Mouse (Mus musculus): ENCODE measurements around the gene Dlgap1.
A peak's percentile ranks its signal among the peaks of the same experiment; 100 is the strongest.

The Dlgap1 gene

DNA sequence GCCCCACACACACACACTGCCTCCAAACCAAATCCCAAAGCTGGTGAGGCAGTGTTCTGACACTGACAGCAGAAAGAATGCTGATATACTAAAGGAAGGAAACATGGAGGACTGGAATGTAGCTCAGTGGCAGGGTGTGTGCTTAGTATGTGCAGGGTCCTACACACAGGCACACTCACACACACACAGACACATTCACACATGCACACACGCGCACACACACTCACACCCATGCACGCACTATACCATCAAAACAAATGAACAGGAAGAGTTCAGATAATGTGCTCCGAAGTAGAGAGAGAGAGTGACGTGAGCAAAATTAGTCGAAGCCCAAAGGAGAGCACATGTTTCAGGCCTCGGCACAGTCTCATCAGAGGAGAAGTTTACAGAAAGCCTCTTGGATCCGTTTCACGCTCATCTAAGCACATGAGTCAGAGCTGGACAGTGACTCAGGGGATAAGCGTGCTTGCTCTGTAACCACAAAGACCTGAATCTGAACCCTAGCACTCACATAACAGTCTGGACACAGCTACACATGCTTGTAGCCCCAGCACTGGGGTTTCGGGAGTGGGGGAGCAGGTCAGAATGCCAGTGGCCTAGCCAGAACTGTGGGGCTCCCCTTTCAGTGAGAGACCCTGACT is 750.9 kb downstream of the Dlgap1 start:
- DNase-seq (ENCODE audit: low read depth in 2 of 2, low spot score in 2 of 2) = no peak

GRCm38 (mm10) chr17:70720766-70721165 is 751.9 kb downstream of the Dlgap1 start:
- DNase-seq (ENCODE audit: low read depth in 2 of 2, low spot score in 2 of 2) = no peak

- DNase-seq (ENCODE audit: low read depth in 2 of 2, low spot score in 2 of 2) = no peak
Measured at GRCm38 (mm10) chr17:70722146-70722545, 753.3 kb downstream of the Dlgap1 start.

DNA sequence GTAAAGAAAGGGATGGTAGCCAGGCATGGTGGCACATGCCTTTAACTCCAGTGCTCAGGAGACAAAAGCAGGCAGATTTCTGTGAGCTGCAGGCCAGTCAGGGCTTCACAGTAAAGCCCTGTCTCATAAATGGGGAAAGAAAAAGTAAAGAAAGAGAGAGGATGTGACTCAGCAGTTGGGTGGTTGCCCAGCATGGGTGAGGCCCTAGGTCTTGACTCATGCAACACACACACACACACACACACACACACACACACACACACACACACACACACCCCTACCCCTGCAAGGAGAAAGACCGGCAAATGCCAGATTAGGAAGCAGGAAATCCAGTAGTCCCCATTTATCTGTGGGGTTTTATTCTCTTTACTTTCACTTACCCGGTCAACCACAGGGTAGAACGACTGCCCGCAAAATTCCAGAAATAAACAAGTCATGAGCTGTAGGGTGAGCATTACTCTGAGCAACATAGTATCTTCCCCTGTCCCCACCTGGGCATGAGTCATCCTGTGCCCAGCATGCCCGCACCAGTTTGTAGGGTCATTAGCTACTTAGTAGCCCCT is 759.9 kb downstream of the Dlgap1 start:
- no peak for DNase-seq (ENCODE audit: low read depth in 2 of 2, low spot score in 2 of 2)

DNA sequence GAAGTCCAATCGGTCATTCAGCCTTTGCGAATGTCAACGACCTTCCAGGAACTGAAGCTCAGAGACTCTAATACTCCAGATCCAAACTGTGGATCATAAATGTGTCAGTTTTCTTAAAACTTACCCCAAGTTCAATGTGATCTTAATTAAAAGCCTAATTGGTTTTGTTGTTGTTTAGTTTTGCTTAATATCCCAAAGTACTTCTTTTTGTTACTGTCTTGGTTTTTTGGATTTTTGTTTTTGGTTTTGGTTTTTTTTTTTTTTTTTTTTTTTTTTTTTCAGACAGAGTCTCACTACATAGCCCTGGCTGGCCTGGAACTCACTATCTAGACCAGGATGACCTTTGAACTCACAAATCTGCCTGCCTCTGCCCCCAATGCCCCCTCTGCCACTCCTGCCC is 765.9 kb downstream of the Dlgap1 start:
- DNase-seq (ENCODE audit: low read depth in 2 of 2, low spot score in 2 of 2) = no peak

- DNase-seq (ENCODE audit: low read depth in 2 of 2, low spot score in 2 of 2) = no peak
Measured at GRCm38 (mm10) chr17:70735396-70735795, 766.5 kb downstream of the Dlgap1 start.

DNA sequence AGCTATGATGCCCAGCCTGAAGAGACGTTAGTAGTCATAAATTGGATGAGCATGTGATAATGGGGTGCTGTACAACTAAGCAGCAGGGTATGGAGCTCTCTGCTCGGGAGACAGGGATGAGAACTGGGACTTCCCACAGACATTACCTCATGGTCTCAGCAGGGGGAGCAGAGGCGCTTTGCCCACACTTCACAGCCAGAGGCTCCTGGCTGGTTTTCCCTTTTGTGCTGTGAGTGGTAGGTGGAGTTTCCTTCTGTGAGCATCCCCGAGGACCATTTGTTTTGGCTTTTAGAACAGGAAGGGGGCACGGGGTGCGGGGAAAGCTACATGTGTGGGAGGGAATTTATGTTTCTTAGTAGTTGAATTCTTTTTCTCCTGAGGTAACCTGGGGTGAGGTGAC is 768.6 kb downstream of the Dlgap1 start:
- no peak for DNase-seq (ENCODE audit: low read depth in 2 of 2, low spot score in 2 of 2)

- DNase-seq (ENCODE audit: low read depth in 2 of 2, low spot score in 2 of 2) = peak; percentile 10 to 28
Measured at GRCm38 (mm10) chr17:70738168-70738854, 769.4 kb downstream of the Dlgap1 start.

- no peak for DNase-seq (ENCODE audit: low read depth in 2 of 2, low spot score in 2 of 2)
Measured at GRCm38 (mm10) chr17:70739346-70739745, 770.5 kb downstream of the Dlgap1 start.

DNA sequence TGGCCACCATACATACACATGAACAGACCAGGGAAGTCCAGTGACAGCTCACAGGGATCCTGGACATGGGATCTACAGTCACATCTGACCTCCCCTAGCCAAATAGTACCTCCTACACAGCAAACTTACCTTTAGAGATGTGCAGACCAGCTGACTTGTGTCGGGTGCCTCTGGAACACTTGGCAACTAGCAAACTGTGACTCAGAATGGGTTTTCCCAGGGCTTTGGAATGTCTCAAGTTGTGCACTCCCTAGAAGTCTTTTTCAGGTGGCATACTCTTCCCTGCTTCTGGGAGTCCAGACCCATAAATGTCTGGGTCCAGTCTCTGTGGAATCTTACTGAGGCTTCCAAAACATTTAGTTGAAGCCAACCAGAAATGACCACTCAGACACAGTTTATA is 772.8 kb downstream of the Dlgap1 start:
- DNase-seq (ENCODE audit: low read depth in 2 of 2, low spot score in 2 of 2) = no peak

DNA sequence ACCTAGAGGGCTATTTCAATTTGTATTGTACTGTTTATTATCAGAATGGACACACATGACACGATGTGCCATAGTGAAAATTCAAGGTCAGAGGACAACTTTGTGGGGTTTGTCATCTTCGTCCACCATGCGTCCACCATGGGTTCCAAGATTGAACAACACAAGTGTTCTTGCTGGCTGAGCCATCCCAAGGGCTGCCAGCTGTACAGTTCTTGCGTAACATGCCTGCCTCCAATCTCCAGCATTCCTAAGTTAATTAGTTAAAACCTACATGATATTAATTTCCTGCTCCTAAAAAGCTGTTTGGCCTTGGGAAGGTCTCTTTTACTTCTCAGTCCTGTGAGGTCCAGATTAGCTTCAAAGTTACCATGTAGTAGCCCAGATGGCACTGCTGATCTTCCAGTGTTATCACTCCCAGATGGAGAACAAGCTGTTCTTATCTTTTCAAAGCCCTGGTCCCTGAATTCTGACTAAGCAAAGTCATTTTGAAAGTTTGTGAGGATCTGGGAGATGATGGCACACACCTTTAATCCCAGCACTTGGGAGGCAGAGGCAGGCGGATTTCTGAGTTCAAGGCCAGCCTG is 775.8 kb downstream of the Dlgap1 start:
- DNase-seq (ENCODE audit: low read depth in 2 of 2, low spot score in 2 of 2) = no peak

DNA sequence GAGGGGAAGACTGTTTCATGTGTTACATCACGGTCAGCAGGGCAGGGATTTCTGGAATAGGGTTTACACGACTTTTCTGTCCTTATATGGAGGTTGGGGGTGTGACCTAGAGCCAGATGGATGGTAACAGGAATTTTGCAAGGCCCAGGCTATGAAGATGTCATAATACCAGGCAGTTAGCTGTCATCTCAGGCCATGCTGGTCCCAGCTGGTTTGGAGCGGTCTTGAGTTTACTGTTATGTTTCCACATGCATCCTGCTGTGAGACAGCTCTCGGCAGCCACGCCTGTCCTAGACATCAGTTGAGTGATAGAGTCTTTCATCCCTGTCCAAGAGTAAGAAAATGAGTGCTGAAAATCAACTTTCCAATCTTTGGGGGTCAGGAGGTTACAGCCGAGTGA is 776.5 kb downstream of the Dlgap1 start:
- no peak for DNase-seq (ENCODE audit: low read depth in 2 of 2, low spot score in 2 of 2)

GRCm38 (mm10) chr17:70746379-70747079 is 777.7 kb downstream of the Dlgap1 start:
- no peak for DNase-seq (ENCODE audit: low read depth in 2 of 2, low spot score in 2 of 2)

DNA sequence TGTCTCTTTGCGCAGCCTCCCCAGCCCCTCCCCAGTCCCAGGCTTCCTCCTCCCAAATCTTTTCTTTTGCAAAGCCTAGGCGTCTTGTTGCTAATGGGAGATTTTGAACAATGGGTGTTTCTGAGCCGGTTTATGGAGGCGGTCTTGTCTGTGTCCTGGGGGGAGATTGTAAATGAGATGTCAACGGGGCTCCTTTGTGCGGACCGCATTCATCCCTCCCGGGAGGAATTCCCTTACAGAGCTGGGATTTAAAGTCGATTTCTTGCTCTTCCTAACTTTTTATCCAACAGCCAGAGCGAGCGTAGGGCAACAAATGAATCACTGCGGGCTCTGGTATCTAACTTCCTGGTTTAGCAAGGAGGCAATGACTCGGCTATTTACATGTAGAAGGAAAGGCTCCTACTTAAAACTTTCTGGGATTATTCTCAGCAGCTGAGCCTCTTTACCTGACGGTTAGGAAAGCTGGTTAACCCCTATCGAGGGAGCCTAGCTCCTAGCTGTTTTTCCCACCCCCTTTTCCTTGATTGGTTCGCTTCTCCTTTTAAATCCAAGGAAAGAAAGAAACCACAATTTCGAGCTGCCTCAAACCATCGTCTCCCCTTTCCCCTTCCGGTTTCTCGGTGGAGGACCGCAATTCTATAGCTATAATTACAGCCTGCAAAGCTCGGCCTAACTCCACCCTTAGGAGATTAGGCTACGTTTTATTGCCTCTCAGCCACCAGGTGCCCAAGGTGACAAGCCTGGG is 779.0 kb downstream of the Dlgap1 start:
- no peak for DNase-seq (ENCODE audit: low read depth in 2 of 2, low spot score in 2 of 2)

- no peak for DNase-seq (ENCODE audit: low read depth in 2 of 2, low spot score in 2 of 2)
Measured at GRCm38 (mm10) chr17:70748476-70748830, 779.6 kb downstream of the Dlgap1 start.

DNA sequence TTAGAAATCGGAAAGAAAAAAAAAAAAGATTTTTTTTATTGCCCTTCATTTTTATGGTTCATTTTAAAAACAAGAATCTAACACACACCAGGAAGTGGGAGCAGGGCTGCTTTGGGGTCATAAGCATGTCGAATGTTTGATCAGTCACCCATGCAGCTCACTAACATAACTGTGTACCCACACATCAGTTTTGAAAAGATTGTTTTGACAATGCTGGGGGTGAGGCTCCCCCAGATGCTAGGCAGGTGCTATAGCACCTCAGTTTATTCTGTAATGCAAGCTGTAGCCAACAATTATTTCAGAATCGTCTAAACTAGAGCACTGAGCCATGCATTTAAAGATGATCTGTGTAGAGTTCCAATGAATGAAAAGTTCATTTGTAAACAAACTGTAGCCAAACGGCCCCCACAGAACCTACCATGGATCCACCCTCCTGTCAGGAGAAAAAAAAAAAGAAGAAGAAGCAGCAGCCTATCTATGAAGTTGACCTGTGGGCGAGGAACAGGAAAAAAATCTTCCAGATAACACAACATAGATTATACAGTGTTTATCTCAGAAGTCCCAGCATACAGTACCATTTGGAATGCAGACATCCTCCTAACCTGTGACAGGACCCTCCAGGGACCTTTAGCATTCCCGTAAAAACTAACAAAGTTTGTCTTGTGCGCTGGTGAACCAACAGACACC is 780.2 kb downstream of the Dlgap1 start:
- DNase-seq (ENCODE audit: low read depth in 2 of 2, low spot score in 2 of 2) = no peak

DNA sequence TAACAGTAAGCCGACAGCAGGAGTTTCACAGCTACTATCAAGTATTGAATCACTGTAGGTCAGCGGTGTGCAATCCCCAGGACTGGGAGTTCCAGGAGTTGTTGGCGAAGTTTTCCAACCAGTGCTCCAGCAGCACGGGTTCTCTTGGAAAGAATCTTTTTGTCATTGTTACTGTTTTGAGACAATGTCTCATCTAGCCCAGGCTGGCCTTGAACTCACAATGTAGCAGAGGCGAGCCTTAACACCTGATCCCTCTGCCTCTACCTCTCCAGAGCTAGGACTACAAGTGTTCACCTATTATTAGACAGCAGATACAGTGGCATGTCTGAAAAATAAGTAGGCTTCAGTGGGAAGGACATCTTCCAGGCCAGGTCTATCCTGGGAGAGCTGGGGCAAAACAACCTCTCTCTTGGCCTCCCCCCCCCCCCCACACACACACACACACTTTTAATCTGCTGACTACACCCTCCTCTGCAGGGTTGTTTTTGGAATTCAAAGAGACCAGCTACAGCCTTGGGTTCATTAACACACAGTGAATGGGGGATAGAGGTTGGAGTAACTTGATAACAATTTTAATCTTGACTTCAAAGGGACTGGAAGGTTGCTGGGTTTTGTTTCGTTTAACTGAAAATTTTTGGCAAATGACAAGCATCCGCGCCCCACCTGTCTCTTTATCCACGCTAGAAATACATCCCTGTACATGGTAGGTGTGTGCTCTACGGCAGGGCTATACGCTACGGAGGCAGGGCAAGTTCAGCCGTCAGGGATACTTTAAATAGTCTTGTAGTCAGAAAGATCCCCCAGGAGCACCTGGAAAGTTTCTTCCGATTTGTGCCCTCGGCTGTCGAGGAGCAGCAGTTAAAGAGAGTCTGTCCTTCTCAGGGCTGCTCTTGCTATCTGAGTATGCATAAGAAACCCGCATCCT is 781.6 kb downstream of the Dlgap1 start:
- no peak for DNase-seq (ENCODE audit: low read depth in 2 of 2, low spot score in 2 of 2)

DNA sequence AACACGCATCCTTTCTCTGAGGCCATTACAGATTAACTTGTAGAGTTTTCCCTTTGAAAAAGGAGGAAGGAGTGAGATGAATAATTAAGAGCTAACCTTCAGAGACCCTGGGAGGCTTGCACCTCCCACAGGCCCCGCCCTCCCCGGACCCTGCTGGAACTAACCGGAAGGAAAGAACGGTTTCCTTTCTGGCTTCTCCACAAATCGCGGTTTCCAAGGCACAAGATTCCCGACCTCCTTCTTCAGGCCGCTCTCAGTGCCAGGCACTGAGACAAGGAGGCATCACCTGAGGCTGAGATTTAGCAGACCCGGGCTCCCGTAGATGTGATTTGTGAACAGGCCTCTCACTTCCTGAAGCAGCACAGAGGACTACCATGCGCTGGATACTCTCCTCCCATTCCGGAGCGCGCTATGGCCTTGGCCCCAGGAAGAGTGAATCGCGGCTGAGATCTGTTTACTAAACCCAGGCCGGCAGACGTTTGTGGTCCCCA is 782.3 kb downstream of the Dlgap1 start:
- no peak for DNase-seq (ENCODE audit: low read depth in 2 of 2, low spot score in 2 of 2)

GRCm38 (mm10) chr17:70751676-70752075 is 782.8 kb downstream of the Dlgap1 start:
- DNase-seq (ENCODE audit: low read depth in 2 of 2, low spot score in 2 of 2) = no peak

Data from CD8-positive naive resting alpha-beta T cell, adult 2 months (primary cell).